Mouse (Mus musculus): ENCODE measurements around the gene Elovl7. TPM values are rescaled to one million over a fixed set of nuclear protein-coding genes. Genes with fewer than 3 reads are reported as not detected.

The Elovl7 gene
- polyA plus RNA-seq (2012; rRNA removed) = 1.9 and 2.1 TPM in 2 replicates

DNA sequence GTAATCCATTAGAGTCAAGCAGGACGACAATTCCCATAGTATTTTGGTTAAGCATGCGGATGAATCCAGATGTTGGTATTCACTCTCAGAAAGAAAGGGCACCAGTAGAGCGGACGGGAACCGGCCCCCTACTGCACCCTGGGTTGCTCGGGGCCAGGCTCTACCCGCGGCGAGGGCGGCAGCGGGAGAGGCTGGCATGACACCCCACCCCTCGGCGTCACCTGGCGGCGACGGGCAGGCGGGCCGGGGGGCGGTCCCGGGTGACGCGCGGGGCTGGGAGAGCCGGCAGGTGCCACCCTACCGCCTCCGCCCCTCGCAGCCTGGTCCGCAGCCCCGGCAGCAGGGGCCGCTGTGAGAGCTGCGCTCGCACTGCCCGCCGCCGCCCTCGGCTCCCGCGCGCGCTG is at the start of gene Elovl7:
TSS of gene Elovl7 (plus strand) at position 324 of the 404 bp plus-strand sequence.

DNA sequence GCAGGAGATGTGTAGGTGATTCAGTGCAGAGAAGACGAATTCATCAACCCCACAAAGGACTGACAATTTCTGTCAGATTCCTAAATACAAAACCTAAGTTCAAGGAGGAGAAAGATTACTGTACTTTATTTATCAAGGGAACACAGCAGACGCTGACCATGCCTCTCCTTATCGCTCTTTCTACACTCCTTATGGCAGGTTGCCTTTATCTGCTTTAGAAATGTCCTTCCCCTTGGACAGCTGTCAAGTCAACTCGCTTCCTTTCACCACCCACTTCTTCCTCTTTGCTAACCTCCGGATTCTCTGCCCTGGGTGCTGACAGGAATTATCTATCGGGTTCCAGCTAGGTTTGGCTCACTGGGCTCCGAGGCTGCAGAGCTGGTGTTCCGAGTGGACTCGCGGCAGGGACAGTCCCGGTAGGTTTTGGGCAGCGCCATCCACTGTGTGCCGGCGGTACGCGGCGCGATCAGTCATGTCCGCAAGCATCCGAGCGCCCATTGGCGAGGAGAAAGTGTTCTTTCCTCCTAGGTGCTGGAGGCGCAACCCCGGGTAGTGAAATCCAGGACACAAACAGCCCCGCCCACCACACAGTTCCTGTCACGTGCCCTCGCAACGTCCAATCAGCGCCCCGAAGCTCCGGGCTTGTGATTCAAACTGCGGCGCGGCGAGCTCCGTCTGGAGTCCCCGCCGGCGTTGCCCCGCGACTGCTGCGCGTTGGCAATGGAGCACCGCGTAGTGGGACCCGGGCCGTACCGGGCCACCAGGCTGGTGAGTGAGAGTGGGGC is 101.7 kb downstream of the Elovl7 start, which contains the start of gene Depdc1b:
TSS of gene Depdc1b (plus strand) at position 631 of the 785 bp plus-strand sequence.

Other genes starting within 250 kb of the Elovl7 start
- gene Smim15, start 170.0 kb upstream of the Elovl7 start, polyA plus RNA-seq (2012; rRNA removed) = 15.3 and 17.6 TPM in 2 replicates
- 17.5 and 20.0 TPM in 2 replicates for gene Ndufaf2, start 55.8 kb upstream of the Elovl7 start, polyA plus RNA-seq (2012; rRNA removed)
- gene Ercc8, start 55.7 kb upstream of the Elovl7 start, polyA plus RNA-seq (2012; rRNA removed) = 3.5 and 3.7 TPM in 2 replicates
- 6.9 and 8.0 TPM in 2 replicates for gene Depdc1b, start 101.9 kb downstream of the Elovl7 start, polyA plus RNA-seq (2012; rRNA removed)
- 3.7 and 4.4 TPM in 2 replicates for gene Pde4d, start 235.5 kb downstream of the Elovl7 start, polyA plus RNA-seq (2012; rRNA removed)